Mouse (Mus musculus) midbrain, embryonic 16.5 days (tissue): ENCODE measurements around the gene 3110082I17Rik. TPM values are rescaled to one million over a fixed set of nuclear protein-coding genes. Genes with fewer than 3 reads are reported as not detected.
A peak's percentile ranks its signal among the peaks of the same experiment; 100 is the strongest.

Experiments
- ATAC-seq: fragments of 200-750 bp; cut with Nextera tagmentation; 2 replicates; pipeline ENCODE4 v1.8.0; 2017; ENCODE audit warnings: moderate TSS enrichment
- H3K27ac ChIP-seq: fragments of 300-500 bp; sonication (generic); 2 replicates; pipeline ENCODE4 v1.5.1; 2014; ENCODE audit warnings: mild to moderate bottlenecking, low read length, mixed read lengths
- H3K27me3 ChIP-seq: fragments of 300-500 bp; sonication (generic); 2 replicates; pipeline ENCODE4 v1.6.1; 2014; ENCODE audit warnings: low read depth, low read length, mixed read lengths; ENCODE audit not compliant: control insufficient read depth, insufficient read depth
- H3K36me3 ChIP-seq: fragments of 300-500 bp; sonication (generic); 2 replicates; pipeline ENCODE4 v1.6.1; 2014; ENCODE audit warnings: mild to moderate bottlenecking, low read length, moderate library complexity, mixed read lengths; ENCODE audit not compliant: control insufficient read depth, insufficient read depth
- H3K4me1 ChIP-seq: fragments of 300-500 bp; sonication (generic); 2 replicates; pipeline ENCODE4 v1.6.1; 2014; ENCODE audit warnings: mild to moderate bottlenecking, low read length, mixed read lengths; ENCODE audit not compliant: control insufficient read depth, insufficient read depth
- H3K4me2 ChIP-seq: fragments of 300-500 bp; sonication (generic); 2 replicates; pipeline ENCODE4 v1.6.1; 2014; ENCODE audit warnings: mild to moderate bottlenecking, low read length, mixed read lengths
- H3K4me3 ChIP-seq: fragments of 300-500 bp; sonication (generic); 2 replicates; pipeline ENCODE4 v1.5.1; 2014; ENCODE audit warnings: low read depth, mild to moderate bottlenecking, low read length, moderate library complexity, mixed read lengths
- H3K9ac ChIP-seq: fragments of 300-500 bp; sonication (generic); 2 replicates; pipeline ENCODE4 v1.6.1; 2014; ENCODE audit warnings: low read depth, low read length, mixed read lengths
- H3K9me3 ChIP-seq: fragments of 300-500 bp; sonication (generic); replicated peaks from 2 replicates; pipeline ENCODE4 v1.6.1; 2014; ENCODE audit warnings: mild to moderate bottlenecking, low read length, mixed read lengths; ENCODE audit not compliant: control insufficient read depth, poor library complexity, severe bottlenecking
- WGBS: fragments of 180-500 bp; shearing (Covaris S2); extraction: QIAGEN DNeasy Blood & Tissue Kit; methylation state at CpG from one replicate; pipeline ENCODE4 v1.1.7; 2014; 5-methylcytosine and 5-hydroxymethylcytosine counted together
- polyA plus RNA-seq: library from polyadenylated mRNA; unstranded; fragments of >200 nt; fragmentation: Nextera tagmentation; extraction: Ambion mirVana; gene quantifications from 2 replicates; pipeline ENCODE4 v1.2.1, GENCODE M21; 2015

The 3110082I17Rik gene
- polyA plus RNA-seq, 1 experiment from 2014 or later: 17.7 TPM

DNA sequence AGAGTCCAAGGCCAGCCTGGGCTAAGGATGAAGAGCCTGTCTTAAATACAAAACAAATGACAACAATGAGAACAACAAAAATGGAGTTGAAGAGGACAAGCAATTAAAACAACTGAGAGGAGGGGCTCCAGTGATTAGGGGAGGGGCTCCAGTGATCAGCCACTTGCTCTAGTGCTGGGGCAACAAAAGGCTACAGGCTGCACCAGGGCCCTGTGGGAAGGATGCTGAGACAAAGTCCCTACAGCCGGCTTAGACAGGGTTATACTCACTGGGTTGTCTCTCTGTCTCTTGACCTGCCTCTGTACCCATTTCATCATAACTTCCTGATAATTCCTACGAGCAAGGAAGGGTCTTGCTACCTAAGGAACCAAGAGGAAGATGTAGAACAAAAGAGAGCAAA, 42.2 kb downstream of the 3110082I17Rik start:
- no peak overlapping the region for H3K4me2 ChIP-seq
- H3K27ac ChIP-seq: peak overlapping the region; percentile 57
- no peaks in the 10 kb centered on the region for H3K9me3 ChIP-seq
- H3K27me3 ChIP-seq: no peaks in the 10 kb centered on the region
- no peak overlapping the region for H3K4me3 ChIP-seq
- no peaks in the 10 kb centered on the region for H3K36me3 ChIP-seq
- 37% methylated on average over 2 of the region's 2 CpGs for WGBS
- H3K9ac ChIP-seq: no peak overlapping the region; the same call in 1 of the 2 replicates
- no peak for ATAC-seq
- peaks cover 17% of the 10 kb centered on the region; the same call in 1 of the 2 replicates for H3K4me1 ChIP-seq

DNA sequence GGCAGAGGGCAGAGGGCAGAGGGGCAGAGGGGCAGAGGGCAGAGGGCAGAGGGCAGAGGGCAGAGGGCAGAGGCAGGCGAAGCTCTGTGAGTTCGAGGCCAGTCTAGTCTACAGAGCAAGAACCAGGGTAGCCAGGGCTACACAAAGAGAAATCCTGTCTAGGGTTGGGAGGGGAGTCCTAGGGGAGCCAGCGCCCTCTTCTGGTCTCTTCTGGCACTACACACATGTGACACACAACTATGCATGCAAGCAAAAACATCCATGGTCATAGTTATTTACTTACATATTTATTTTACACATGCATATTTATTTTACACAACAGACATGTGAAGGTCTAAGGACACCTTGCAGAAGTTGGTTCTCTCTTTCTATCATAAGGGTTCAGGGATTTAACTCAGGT, 42.8 kb downstream of the 3110082I17Rik start:
- 86% methylated on average over 3 of the region's 3 CpGs for WGBS
- Histone ChIP-seq H3K27ac (no peak overlapping the region), H3K9me3 (no peaks in the 10 kb centered on the region), H3K4me2 (no peak overlapping the region), H3K4me1 (peaks cover 11% of the 10 kb centered on the region; the same call in 1 of the 2 replicates), H3K36me3 (no peaks in the 10 kb centered on the region), H3K4me3 (no peak overlapping the region), H3K27me3 (no peaks in the 10 kb centered on the region), H3K9ac (no peak overlapping the region)
- no peak for ATAC-seq

DNA sequence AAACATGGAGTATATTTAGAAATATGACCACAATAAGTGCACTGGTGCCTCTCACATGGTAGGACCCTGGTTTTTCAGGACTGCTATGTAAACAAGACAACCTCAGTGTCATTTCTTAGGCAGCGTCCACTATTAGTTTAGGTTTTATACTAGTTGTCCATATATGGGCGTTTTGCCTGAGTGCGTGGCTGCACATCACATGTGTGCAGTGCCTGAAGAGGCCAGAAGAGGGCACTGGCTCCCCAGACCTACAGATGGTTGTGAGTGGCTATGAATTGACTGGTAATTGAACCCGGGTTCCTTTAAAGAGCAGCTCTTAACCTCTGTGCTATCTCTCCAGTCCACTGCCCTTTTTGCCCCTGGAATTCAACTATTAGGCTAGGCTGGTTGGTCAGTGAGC, 43.4 kb downstream of the 3110082I17Rik start:
- H3K9me3 ChIP-seq: no peaks in the 10 kb centered on the region

DNA sequence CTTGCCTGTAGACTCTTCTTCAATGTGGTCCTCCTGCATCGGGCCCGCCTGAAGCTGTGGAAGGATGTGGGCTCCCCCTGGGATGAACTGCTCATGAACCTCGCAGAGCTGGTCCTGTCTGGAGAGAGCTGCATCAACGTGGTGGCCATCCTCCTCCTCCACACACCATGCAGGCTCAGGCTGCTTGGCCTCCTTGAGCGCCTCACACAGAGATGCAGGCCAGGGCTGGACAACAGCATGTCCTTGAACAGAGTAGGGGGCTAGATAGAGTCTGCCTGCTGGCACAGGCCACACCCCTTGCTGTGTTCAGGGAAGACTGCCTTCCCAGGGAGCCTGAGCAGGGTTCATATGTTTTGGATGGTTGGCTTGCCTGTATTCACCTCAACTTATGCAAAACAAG, 45.3 kb downstream of the 3110082I17Rik start:
- no peak overlapping the region for H3K27ac ChIP-seq
- H3K4me3 ChIP-seq: no peak overlapping the region
- no peaks in the 10 kb centered on the region for H3K9me3 ChIP-seq
- no peak overlapping the region for H3K9ac ChIP-seq
- WGBS: 97% methylated on average over 5 of the region's 5 CpGs
- H3K4me2 ChIP-seq: no peak overlapping the region
- no peak for ATAC-seq
- H3K4me1 ChIP-seq: peaks cover 6% of the 10 kb centered on the region; the same call in 1 of the 2 replicates
- no peaks in the 10 kb centered on the region for H3K36me3 ChIP-seq
- no peaks in the 10 kb centered on the region for H3K27me3 ChIP-seq

More for the DNA sequence above, 43.4 kb downstream of the 3110082I17Rik start:
- Histone ChIP-seq H3K4me2 (no peak overlapping the region), H3K27ac (no peak overlapping the region), H3K4me1 (peaks cover 8% of the 10 kb centered on the region; the same call in 1 of the 2 replicates), H3K9ac (no peak overlapping the region), H3K27me3 (no peaks in the 10 kb centered on the region), H3K4me3 (no peak overlapping the region), H3K36me3 (no peaks in the 10 kb centered on the region)
- WGBS: 89% methylated on average over 4 of the region's 4 CpGs
- no peak for ATAC-seq

DNA sequence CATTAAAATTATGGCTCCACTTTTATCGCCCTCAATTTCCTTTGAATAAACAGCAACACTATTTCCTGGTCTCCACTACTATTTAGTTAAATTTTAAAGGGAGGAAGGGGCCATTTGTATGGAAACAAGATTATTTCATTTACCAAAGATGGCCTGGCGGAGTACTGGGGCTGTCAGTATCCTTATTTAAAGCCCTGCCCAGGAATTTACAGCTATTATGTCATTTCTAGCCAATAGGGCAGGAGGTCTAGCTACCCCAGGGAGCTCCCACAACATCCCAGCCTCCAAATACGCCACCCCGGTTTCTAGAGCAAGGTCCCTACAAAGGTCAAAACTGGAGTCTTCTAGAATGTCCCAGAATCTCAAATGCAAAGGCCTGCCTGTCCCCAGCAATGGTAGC, 46.8 kb downstream of the 3110082I17Rik start:
- 86% methylated on average over 4 of the region's 4 CpGs for WGBS
- Histone ChIP-seq H3K4me1 (peaks cover 3% of the 10 kb centered on the region; the same call in 1 of the 2 replicates), H3K4me3 (no peak overlapping the region), H3K4me2 (no peak overlapping the region), H3K9me3 (no peaks in the 10 kb centered on the region), H3K9ac (no peak overlapping the region), H3K36me3 (no peaks in the 10 kb centered on the region), H3K27me3 (no peaks in the 10 kb centered on the region), H3K27ac (no peak overlapping the region)
- ATAC-seq: no peak

DNA sequence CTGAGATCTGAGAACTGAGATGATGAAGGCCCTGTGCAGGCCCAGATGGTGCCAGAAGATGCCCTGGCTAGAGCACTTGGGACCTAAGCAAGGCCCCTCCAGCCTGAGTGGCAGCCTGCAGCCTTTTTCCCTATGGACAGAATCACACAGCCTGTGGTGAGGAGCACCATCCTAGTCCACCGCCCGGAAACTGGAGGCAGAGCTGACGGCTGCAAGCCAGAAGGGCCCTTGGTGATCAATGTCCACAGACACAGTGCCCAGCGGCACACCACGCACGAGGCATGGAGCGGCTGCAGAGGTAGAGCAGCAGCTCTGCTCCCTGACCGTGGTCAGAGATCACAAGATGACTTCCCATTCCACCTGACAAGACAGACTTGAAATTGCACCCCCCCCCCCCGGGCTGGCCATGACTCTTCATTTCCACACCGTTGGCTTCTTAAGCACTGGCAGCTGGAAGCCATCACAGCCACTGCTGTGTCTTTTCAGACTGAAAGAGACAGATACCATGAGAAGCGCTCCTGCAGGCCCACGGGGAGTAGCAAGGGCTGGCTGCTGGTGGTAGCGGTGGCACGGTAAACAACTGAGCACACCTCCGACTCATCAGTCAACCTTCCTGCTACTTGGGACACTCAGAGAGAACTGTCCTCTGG, 48.5 kb downstream of the 3110082I17Rik start:
- Histone ChIP-seq H3K36me3 (no peaks in the 10 kb centered on the region), H3K9me3 (no peaks in the 10 kb centered on the region), H3K9ac (no peak overlapping the region), H3K4me3 (no peak overlapping the region), H3K27me3 (no peaks in the 10 kb centered on the region), H3K4me2 (no peak overlapping the region), H3K27ac (no peak overlapping the region), H3K4me1 (no peaks in the 10 kb centered on the region)
- 72% methylated on average over 15 of the region's 15 CpGs for WGBS
- no peak for ATAC-seq

DNA sequence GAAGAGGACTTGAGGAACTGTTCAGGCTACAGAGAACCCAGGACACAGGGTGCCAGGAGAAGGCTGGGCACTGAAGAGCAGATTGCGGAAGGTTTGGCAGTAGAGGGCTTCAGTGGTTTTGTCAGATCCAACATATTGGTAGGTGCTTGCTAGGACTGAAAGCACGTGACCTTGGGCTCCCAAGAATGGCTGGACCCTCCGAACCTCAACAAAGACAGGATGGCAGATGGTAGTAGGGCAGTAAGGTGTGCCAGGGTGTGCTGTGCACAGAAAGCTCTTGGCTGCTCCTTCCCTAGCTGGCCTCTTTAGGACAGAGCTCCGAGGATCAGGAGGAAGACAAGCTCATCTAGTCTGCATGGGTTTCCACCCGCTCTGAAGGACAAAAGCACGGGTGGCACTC, 49.2 kb downstream of the 3110082I17Rik start:
- no peak overlapping the region for H3K4me3 ChIP-seq
- H3K9me3 ChIP-seq: no peaks in the 10 kb centered on the region
- no peaks in the 10 kb centered on the region for H3K4me1 ChIP-seq
- no peaks in the 10 kb centered on the region for H3K36me3 ChIP-seq
- H3K4me2 ChIP-seq: no peak overlapping the region
- no peak for ATAC-seq
- no peaks in the 10 kb centered on the region for H3K27me3 ChIP-seq
- no peak overlapping the region for H3K27ac ChIP-seq
- no peak overlapping the region for H3K9ac ChIP-seq
- 94% methylated on average over 6 of the region's 6 CpGs for WGBS

DNA sequence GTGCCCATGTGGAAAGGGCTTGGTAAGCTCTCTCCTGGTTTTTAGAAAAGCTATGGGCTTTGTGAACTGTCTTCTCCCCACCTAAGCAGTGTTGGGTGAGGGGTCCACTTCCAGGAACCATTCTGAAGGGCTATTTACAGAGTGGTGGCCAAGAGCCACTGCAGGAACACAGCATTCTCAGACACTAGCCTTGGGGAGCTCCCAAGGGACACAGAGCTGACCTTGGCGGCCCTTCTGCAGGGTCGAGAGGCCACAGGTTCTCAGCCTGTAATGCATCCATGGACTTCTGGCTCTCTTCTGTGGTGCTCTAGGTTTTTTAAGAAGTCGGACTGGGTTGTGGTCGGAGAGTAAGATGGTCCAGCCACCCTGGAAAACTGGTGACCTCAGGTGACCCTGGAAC, 50.3 kb downstream of the 3110082I17Rik start:
- H3K36me3 ChIP-seq: no peaks in the 10 kb centered on the region
- H3K4me1 ChIP-seq: no peaks in the 10 kb centered on the region
- H3K4me3 ChIP-seq: no peak overlapping the region
- no peaks in the 10 kb centered on the region for H3K27me3 ChIP-seq
- no peak overlapping the region for H3K9ac ChIP-seq
- no peak for ATAC-seq
- WGBS: 95% methylated on average over 4 of the region's 4 CpGs
- H3K9me3 ChIP-seq: no peaks in the 10 kb centered on the region
- no peak overlapping the region for H3K27ac ChIP-seq
- H3K4me2 ChIP-seq: no peak overlapping the region

DNA sequence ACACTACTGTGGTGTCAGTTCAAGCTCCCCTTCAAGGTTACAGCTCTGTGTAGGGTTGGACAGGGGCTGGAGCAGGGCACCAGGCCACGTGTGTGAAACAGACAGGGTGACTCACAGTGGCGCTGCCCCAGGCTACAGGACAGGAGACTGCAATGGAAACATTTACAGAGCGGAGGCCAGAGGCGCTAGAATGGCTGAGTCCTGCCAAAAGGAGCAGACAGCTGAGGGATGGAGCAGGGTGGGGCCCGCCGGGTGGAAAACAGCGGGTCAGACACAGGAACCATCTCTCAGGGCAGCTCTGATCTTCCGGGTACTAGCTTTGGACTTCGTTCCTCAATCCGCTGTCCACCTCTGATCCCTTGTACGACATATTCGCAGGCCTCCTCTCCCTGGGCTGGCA, 50.9 kb downstream of the 3110082I17Rik start:
- H3K27me3 ChIP-seq: no peaks in the 10 kb centered on the region
- H3K4me1 ChIP-seq: no peaks in the 10 kb centered on the region
- no peaks in the 10 kb centered on the region for H3K36me3 ChIP-seq
- no peaks in the 10 kb centered on the region for H3K9me3 ChIP-seq
- H3K4me2 ChIP-seq: no peak overlapping the region
- no peak overlapping the region for H3K27ac ChIP-seq
- no peak overlapping the region for H3K9ac ChIP-seq
- 86% methylated on average over 12 of the region's 12 CpGs for WGBS
- no peak for ATAC-seq
- no peak overlapping the region for H3K4me3 ChIP-seq
